Mouse (Mus musculus) testis, adult 2 months (tissue): Measurements from ENCODE around the gene Vwa3b.

Source experiments
- CTCF ChIP-seq: fragments of 200-500 bp; IDR thresholded peaks from 2 replicates; pipeline ENCODE4 v1.5.1; 2012; ENCODE audit warnings: low read depth, mild to moderate bottlenecking, inconsistent platforms, low read length, moderate library complexity; ENCODE audit not compliant: control insufficient read depth, insufficient read depth, insufficient replicate concordance
- POLR2A ChIP-seq: fragments of 200-500 bp; IDR thresholded peaks from 2 replicates; pipeline ENCODE4 v1.6.1; 2012; ENCODE audit warnings: low read depth, mild to moderate bottlenecking, inconsistent platforms, low read length, moderate library complexity; ENCODE audit not compliant: control insufficient read depth

- TF ChIP-seq POLR2A: no peak
- no peak for TF ChIP-seq CTCF
Measured at GRCm38 (mm10) chr1:37056831-37057561, 30.6 kb downstream of the Vwa3b start.
